Mouse (Mus musculus): ENCODE measurements around the gene Ptpn18.

Gene Ptpn18

DNA sequence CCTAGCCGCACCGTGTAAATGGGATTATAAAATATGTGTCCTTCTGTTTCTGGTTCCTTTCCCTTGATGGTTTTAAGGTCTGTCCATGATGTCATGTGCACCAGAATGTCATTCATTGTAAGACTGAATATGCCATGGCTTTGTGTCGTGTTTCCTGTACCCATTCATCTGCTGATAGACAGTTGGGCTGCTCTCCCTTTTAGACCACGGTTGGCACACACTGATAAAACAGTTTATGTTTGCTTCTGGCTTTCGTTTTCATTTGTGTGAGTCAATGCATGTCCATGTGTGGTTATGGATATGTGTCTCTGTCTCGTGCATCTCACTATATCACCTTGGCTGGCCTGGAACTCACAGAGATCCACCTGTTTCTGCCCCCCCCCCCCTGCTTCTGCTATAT, 5.9 kb downstream of the Ptpn18 start:
- no peak for DNase-seq (ENCODE audit: low spot score in 2 of 2)

DNA sequence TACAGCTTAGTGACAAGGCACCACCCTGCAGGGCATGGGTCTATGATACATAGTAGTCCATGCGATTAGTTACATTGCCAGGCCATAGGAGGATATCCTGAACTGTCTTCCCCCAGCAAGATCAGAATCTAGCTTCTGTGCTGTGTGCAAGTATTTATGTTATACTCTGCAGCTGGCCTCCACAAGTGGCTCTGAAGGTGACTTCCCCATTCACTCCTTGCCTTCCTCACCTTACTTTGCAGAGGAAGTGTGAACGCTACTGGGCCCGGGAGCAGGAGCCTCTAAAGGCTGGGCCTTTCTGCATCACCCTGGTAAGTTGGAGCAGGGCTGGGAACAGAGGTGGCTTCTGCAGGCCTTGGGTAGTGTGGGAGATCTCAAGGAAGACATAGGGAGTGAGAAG, 8.5 kb downstream of the Ptpn18 start:
- no peak for DNase-seq (ENCODE audit: low spot score in 2 of 2)

DNA sequence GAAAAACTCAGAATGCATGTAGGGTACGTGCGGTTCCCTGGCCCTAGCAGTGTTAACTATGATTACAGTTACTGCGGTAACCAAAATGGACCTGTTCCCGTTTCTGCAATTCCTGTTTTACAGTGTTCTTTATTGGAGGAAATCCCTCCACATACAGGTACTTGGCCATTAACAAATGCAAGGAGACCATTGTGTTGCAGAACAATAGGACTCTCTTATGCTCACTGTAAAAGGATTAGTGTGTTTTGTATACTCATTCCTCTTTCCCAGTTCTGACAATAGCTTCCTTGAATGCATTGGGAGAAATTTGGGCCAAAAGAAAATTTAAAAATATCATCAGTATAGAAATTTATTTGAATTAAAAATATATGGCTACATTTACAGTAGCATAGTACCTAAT, 8.9 kb downstream of the Ptpn18 start:
- no peak for DNase-seq (ENCODE audit: low spot score in 2 of 2)

DNA sequence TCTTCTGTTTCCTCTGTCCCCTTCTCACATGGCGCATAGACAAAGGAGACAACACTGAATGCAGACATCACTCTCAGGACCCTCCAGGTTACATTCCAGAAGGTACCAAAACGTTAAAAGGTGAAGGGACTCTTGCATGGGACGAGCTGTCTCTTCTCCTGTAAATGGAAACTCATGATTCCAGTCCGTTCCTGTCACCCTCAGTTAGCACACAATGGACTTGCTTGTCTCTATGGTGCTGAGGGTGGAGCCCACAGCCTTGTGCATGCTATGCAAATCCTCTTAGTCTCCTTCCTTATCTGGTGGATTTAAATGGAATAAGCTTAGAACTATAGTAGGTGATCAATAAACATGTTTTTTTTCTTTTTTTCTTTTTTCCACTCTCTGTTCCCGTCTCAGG, 10.2 kb downstream of the Ptpn18 start:
- no peak for DNase-seq (ENCODE audit: low spot score in 2 of 2)

DNA sequence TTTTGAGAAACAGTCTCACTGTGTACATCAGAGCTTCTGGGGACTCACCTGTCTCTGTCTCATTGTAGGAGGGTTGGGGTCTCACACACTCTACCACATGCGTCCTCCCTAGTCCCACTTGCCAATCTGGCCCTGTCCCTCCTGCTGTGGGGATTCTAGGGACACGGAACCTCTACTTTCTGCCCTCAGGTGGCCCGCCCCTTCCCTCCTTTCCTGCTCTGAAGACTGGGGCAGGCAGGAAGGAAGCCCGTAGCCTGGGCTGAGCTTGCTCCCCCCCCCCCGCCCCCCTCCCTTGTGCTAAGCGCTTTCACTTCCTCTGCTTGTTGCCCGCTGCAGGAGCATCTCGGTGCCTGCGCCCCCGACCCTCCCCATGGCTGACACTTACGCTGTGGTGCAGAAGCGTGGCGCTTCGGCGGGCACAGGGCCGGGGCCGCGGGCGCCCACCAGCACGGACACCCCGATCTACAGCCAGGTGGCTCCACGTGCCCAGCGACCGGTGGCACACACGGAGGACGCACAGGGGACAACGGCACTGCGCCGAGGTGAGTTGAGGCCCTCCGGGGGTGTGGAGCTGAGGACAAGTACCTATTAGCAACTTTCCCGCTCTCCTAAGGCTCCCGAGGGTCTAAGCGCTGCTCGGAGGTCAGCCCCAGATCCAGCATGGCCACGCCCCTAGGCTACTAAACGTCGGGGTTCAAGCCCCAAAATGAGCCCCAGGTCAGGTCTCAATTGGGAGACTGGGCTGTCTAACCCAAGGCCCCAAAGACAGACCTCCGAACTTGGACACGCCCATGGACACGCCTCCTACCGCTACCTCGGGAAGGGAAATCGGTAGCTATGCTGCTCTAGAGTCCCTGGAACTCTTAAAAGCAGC, 13.1 kb downstream of the Ptpn18 start:
- no peak for DNase-seq (ENCODE audit: low spot score in 2 of 2)

DNA sequence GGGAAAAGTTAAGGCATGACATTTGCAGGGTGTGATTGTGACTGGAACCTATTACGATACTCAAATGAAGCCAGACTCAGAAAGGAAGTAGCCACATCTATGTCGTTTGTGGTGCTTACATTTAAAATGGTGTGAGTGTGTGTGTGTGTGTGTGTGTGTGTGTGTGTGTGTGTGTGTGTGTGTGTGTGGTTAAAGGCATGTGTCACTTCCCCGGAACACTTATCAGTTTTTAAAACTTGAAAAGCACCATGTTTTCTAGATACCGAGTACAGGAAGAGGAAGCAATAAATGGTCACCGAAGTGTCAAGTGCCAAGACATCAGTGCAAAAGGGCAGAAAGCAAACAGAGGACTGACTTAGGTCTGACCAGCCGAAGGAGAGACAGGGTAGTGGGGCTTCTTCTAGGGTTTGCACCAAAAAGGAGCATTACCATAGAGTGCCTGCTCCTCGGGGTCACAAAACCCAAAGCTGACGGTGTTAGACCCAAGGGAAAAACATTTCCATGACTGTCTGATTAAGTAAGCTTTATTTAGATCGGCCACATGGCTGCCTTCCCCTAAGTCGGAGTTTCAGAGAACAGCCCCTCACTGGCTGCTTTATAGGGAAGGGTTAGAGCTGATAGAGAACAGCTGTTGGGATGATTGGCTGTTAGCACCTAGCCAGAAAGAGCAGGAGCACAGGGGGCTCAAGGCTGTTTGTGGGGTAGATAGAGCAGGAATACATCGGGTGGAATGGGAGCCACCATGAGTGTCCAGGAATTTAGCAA, 19.5 kb downstream of the Ptpn18 start:
- DNase-seq (ENCODE audit: low spot score in 2 of 2), result no peak

DNA sequence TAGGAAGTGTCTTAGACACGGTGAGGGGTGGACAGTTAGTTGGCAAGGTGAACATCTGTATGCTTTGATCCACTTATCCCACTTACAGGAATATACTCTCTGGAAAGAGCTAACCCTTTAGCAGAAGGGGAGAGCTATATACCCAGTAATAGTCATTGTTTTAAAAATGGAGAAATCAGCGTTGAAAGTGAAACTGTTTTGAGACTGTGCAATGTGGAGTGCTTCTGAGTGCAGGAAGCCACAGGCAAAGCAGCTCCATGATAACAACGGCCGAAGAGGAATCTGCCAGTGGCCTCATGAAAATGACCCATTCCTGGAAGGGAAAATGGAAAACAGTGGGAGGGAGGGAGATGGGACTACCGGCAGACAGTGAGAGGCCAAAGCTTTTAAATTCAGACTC, 21.2 kb downstream of the Ptpn18 start:
- DNase-seq (ENCODE audit: low spot score in 2 of 2), result no peak

DNA sequence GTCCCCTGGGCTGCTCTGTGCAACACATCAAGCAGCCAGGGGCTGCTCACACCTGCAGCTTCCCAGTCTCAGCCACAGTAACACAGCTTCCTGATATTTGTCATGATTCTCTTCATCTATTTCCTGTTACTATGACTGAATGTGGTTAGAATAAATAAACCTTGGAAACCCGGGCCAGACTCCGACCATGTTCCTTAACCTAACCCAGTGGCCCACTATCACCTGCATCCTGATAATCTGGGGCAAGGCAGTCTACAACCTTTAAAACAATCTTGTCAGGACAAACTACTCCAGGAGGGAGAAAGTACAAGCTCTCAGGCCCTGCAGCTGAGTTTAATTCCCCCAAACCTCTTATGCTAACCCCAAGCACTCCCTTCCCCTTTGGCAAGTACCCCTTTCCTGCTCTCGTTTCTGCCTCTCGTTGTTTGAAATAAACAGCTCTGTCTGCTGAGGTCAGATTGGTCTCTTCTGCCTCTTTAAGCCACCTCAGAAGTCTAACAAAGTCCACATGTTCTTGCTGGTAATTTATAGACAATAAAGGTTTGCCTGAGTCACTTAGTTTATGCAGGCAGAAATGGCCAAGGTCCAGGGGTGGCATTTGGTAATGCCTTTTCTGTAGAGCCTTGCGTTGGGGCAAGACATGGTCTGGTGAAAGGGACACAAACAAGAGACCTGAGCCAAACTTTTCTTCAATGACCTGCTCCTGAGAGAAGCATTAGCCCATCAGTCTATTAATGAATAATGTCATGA, 22.5 kb downstream of the Ptpn18 start:
- DNase-seq (ENCODE audit: low spot score in 2 of 2), result no peak

DNA sequence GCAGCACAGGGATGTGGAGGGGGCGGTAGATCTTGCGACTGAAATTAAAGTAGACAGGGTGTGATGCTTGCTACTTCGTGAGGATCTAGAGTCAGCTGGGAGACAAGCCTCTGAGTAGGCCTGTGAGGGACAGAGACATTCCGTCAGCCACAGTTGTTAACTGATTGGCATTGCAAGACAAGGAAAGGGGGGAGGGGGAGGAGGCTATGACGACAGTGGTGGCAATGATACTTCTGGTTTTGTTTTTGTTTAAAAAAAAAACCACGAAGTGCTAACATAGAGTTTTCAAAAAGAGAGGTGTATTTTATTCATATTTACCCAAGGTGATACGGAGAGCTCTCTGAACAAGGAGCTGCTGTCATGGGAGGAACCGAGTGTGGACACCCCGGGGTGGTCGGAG, 24.9 kb downstream of the Ptpn18 start:
- no peak for DNase-seq (ENCODE audit: low spot score in 2 of 2)

DNA sequence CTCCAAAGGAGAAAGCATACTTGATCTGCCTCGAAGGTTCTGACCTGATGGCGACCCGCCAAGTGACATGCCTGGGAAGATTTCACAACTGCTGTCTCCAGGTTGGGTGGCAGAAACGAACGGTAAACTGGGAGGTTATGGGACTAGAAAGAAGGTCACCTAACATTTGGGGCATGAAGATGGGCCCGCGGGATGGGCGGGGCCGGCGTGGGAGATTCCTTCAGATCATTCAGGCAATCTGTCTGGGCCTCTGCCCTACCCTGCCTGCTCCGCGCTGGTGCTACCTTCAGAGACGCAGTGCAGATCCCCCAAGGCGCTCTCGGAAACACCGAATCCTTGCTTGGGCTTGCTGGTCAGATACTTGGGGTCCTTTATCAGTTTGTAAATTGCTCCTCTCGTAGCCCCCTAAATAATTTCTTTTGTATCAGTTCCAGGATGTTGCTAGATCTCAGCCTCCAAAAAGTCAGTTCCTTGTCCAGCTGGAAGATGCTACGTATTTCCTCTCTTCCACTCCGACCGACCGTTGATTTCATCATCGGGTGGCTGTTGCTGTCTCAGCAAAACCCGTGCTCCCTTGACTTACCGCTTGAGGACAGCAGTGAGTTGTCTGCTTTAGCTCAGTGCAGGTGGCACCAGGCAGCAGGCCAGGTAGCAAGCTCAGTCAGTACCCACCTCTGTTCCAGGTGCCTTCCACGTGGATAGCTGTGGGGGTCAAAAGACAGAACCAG, 26.1 kb downstream of the Ptpn18 start:
- DNase-seq (ENCODE audit: low spot score in 2 of 2), result peak; percentile 24 to 43

DNA sequence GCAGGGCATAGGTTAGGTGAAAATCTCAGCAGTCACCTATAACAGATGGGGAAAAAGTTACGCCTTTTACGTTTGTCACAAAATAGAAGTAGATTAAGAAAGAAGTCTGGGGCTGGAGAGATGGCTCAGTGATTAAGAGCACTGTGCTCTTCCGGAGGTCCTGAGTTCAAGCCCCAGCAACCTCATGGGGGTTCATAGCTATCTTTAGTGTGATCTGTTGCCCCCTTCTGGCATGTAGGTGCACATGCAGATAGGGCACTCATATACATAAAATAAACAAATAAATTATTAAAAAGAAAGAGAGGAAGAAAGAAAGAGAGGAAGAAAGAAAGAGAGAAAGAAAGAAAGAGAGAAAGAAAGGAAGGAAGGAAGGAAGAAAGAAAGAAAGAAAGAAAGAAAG, 27.8 kb downstream of the Ptpn18 start:
- no peak for DNase-seq (ENCODE audit: low spot score in 2 of 2)

DNA sequence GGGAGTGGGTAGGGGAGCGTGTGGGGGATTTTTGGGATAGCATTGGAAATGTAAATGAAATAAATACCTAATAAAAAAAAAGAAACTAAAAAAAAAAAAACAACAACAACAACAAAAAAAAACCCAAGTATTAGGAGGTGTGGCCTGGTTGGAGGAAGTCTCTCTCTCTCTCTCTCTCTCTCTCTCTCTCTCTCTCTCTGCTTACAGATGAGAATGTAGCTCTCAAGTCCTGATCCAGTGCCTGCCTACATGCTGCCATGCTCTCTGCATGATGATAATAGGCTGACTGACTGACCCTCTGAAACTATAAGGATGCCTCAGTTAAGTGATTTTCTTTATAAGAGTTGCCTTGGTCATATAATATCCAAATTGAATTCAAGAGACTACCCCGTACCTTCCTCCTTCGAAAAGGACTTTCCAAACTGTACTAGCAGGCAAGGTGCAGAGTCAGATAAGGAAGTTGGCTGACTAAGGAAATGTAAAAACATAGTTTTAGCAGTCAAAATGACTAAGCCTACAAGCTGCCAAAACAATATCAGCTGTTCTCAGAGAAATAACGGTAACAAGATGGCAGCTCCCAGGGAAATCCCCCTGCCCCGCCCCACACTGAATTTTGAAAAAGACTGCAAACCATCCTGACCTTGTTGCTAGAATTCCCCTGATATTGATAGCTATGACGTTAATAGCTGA, 30.4 kb downstream of the Ptpn18 start:
- no peak for DNase-seq (ENCODE audit: low spot score in 2 of 2)

DNA sequence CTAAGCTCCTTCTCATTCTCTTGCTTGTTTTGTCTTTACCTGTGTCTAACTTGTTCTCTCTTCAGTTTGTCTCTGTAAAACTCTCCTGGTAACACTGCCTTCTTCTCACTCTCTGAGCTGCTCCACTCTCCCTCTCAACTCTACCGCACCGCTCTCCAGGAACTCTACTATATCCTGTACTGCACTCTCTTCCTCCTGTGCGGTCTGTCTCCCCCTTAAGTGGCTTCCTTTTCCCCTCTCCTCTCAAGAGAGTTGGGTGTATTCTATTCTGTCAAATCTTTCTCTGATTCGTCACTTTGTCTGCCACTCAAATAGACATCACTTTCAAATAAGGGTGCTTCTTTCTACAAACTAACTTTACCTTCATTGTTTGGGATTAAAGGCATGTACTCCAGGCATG, 31.9 kb downstream of the Ptpn18 start:
- no peak for DNase-seq (ENCODE audit: low spot score in 2 of 2)

DNA sequence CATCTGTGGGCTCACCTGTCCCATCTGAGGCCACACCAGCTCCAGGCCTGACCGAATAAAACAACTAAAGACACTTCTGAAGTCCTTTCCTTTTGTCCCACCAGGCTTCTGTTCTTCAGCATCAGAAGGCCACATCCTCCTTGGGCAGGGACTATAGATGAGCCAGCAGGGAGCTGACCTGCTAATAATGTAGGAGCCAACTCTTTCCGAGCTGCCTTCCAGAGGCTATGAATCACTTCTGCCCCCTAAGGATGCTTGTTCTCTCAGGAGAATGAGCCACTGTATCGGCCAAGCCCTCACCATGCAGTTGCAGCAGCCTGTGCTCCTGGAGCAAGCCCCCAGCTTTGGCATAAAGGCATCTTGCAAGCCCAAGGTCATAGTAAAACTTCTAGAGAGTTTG, 43.4 kb downstream of the Ptpn18 start:
- DNase-seq (ENCODE audit: low spot score in 2 of 2), result no peak

DNA sequence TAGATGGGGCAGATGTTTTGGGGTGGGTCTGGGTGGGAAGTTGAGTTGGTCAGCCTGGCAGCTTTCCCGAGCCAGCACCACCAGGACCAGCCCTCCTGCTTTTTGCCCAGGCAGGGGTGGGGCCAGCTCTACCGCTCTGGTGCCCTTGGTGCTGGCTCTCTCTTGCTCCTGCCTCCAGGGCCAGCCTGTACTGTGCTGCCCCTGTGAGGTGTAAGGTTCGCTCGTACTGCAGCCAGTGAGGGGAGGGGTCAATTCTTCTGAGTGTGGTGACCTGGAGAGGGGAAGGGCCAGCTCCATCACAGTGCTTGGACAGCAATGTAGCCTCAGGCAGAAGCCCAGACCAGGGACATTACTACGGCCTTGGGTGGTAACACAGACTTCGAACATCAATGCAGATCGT, 45.7 kb downstream of the Ptpn18 start:
- no peak for DNase-seq (ENCODE audit: low spot score in 2 of 2)

DNA sequence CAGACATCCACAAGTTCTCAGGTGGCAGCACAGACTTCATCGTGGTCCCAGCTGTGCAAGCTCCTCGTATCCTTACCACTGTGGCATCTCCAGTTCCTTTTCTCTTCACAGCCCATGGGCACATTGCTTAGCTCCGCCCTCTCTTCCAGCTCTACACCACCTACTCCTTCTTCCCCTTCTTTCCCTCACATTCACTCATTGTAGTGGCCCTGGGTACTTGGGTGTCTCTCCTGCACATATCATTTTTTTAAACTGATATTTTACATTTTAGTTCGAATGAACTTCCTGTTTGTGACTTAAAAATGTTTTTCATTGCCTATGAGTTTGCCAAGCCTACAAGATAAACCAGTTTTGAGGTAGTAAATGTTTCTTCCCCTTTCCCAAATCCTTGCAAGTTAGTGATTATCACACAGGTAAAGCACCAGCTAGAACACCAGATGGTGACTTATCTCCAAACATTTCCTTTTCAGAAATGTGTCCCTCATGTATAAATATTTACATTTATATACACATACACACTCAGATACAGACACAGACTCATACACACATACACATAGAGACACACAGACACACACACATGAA, 46.5 kb downstream of the Ptpn18 start:
- DNase-seq (ENCODE audit: low spot score in 2 of 2), result no peak

DNA sequence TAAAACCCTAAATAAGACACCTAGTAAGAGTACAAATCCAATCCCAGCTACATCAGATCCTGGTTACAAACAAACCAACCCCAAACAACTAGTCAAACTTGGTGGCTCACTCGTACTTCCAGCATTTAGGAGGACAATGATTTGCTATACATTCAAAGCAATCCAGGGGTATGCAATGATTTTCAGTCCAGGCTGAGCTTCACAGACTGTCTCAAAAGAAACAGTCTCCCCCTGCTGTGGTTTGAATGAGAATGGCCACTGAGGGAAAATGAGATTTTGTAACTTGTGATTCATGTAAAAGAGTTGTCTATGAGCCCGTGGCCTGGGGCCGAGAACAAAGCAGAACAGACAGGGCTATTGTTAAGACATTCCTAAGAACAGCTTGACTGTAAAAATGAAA, 48.4 kb downstream of the Ptpn18 start:
- DNase-seq (ENCODE audit: low spot score in 2 of 2), result no peak

DNA sequence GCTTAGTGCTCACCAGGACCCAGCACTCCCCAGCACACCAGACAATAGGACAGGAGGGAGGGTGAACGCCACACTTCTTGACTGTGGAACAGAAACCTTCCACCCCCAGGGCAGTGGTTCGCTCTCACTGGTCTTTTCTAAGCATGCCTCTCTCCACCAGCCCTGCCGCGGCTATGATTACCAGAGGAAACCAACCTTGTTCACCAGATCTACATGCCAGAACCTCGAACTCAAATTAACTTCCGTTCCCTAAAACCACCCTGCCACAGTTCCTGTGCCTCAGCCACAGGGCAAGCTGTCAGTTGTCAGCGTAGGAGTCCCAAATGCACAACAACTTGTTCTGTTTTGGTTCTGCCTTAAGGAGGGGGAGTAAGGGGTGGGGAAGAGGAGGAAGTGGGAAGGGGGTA, 51.0 kb downstream of the Ptpn18 start:
- DNase-seq (ENCODE audit: low spot score in 2 of 2), result no peak

DNA sequence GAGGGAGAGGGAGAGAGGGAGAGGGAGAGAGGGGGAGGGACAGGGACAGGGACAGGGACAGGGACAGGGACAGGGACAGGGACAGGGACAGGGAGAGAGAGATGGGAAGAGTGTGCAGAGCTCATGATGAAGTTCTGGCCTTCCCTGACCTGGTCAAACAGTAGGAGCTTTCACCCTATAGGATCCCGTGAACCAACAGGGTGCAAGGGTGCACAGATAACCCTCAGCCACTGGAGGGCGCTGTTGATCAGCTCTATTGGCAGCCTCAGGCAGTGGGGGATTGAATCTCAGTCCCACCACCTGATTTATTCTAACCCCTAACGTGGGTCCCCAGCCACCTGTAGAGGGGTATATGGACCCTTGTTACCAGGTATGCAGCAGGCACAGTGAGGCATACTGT, 51.5 kb downstream of the Ptpn18 start:
- peak; percentile 14 to 35 for DNase-seq (ENCODE audit: low spot score in 2 of 2)

DNA sequence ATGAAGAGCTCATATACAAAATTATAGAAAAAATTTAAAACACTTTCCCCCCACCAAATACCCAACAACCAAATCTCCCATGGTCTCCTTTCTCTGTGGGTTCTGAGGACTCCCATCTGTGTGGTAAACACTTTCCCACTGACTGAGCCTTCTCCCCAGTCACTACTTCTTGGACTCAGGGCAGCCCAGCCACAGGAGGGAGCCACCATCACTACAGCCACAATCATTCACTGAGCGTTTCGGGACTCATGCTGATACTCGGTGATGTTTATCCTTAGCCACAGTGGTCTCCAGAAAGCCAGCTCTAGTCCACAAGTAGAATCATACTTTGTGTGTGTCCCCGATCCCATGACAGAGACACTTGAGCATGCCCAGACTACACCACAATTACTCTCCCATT, 53.5 kb downstream of the Ptpn18 start:
- DNase-seq (ENCODE audit: low spot score in 2 of 2), result no peak

DNA sequence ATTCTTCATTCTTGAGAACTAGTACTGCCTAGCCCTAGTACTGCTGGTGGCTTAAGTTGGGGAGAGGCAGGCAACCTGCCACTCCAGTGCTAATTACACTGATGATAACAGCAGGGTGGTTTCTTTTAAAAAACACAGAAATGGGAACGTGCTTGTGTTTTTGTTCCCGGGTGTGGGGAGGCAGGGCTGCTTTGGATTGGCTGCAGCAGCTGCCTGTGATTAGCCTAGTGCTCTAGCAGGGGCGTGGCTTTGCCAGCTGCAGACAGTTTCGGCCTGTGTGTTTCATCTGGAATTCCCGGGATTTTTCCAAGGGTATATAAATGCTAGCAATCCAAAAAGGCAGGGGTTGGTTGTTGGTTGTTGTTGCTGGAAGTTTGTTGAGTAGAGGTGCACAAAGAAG, 57.0 kb downstream of the Ptpn18 start:
- no peak for DNase-seq (ENCODE audit: low spot score in 2 of 2)
